Mouse (Mus musculus) neural tube, embryonic 11.5 days (tissue): ENCODE data around the gene Cish. TPM values are rescaled to one million over a fixed set of nuclear protein-coding genes. Genes with fewer than 3 reads are reported as not detected.

Experiments
- ATAC-seq: fragments of 200-750 bp; cut with Nextera tagmentation; 2 replicates; pipeline ENCODE4 v1.8.0; 2017; ENCODE audit warnings: moderate number of reproducible peaks, mild to moderate bottlenecking, moderate TSS enrichment, moderate library complexity; ENCODE audit not compliant: insufficient read depth, low FRiP score, low TSS enrichment
- DNase-seq: peaks from one replicate; pipeline ENCODE4 v3.0.0-alpha.2; 2015; ENCODE audit warnings: low spot score
- H3K27ac ChIP-seq: fragments of 300-500 bp; sonication (generic); 2 replicates; pipeline ENCODE4 v1.5.1; 2014; ENCODE audit warnings: low read depth, mild to moderate bottlenecking, low read length
- H3K27me3 ChIP-seq: fragments of 300-500 bp; sonication (generic); 2 replicates; pipeline ENCODE4 v1.6.1; 2014; ENCODE audit warnings: mild to moderate bottlenecking, low read length, mixed read lengths; ENCODE audit not compliant: control insufficient read depth, insufficient read depth
- H3K36me3 ChIP-seq: fragments of 300-500 bp; sonication (generic); 2 replicates; pipeline ENCODE4 v1.6.1; 2014; ENCODE audit warnings: mild to moderate bottlenecking, low read length, moderate library complexity, mixed read lengths; ENCODE audit not compliant: control insufficient read depth, insufficient read depth
- H3K4me1 ChIP-seq: fragments of 300-500 bp; sonication (generic); 2 replicates; pipeline ENCODE4 v1.6.1; 2014; ENCODE audit warnings: low read length, mixed read lengths; ENCODE audit not compliant: control insufficient read depth, insufficient read depth
- H3K4me2 ChIP-seq: fragments of 300-500 bp; sonication (generic); 2 replicates; pipeline ENCODE4 v1.6.1; 2014; ENCODE audit warnings: low read depth, mild to moderate bottlenecking, moderate library complexity
- H3K4me3 ChIP-seq: fragments of 300-500 bp; sonication (generic); 2 replicates; pipeline ENCODE4 v1.5.1; 2014; ENCODE audit warnings: low read depth, low read length
- H3K9ac ChIP-seq: fragments of 300-500 bp; sonication (generic); 2 replicates; pipeline ENCODE4 v1.6.1; 2014; ENCODE audit warnings: mild to moderate bottlenecking, low read length
- H3K9me3 ChIP-seq: fragments of 300-500 bp; sonication (generic); 2 replicates; pipeline ENCODE4 v1.6.1; 2016; ENCODE audit warnings: low read length; ENCODE audit not compliant: control insufficient read depth
- WGBS: fragments of 180-500 bp; shearing (Covaris S2); extraction: QIAGEN DNeasy Blood & Tissue Kit; methylation state at CpG from one replicate; pipeline ENCODE4 v1.1.7; 2014; 5-methylcytosine and 5-hydroxymethylcytosine counted together
- polyA plus RNA-seq: library from polyadenylated mRNA; unstranded; fragments of >200 nt; fragmentation: Nextera tagmentation; extraction: Ambion mirVana; gene quantifications from 2 replicates; pipeline ENCODE4 v1.2.1, GENCODE M21; 2014

Gene Cish
- polyA plus RNA-seq, 1 experiment from 2014 or later, result 5.1 TPM

DNA sequence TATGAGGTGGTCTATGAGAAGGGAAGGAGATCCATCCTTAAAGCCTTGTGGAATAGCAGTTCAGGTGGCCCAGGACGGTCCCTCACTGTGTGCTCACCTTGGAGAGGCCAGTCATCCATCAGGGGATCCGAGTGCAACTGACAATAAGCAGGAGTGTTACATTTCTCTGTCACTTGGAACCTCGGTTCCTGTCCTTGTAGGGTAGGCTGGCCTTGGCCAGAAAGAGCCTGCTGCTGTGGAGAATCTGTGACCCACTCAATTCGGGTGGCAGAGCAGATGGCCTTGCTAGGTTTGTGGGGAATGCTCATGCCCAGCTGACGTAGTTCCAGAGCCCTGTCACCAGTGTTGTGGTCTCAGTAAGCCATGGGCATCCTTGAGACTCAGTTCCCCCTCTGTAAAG lies 13.8 kb downstream of the Cish start:
- no peaks in the 10 kb centered on the region for H3K27me3 ChIP-seq
- no peaks in the 10 kb centered on the region for H3K9me3 ChIP-seq
- H3K4me3 ChIP-seq, result no peak overlapping the region
- no peak for ATAC-seq
- no peak for DNase-seq
- no peaks in the 10 kb centered on the region for H3K36me3 ChIP-seq
- H3K4me2 ChIP-seq, result no peak overlapping the region
- H3K4me1 ChIP-seq, result no peaks in the 10 kb centered on the region
- H3K27ac ChIP-seq, result no peak overlapping the region
- H3K9ac ChIP-seq, result no peak overlapping the region
- 72% methylated on average over 5 of the region's 5 CpGs for WGBS

- H3K4me3 ChIP-seq, result no peak overlapping the region
- H3K4me2 ChIP-seq, result no peak overlapping the region
- H3K9me3 ChIP-seq, result no peaks in the 10 kb centered on the region
- 70% methylated on average over 10 of the region's 10 CpGs for whole genome bisulfite sequencing
- H3K4me1 ChIP-seq, result no peaks in the 10 kb centered on the region
- H3K36me3 ChIP-seq, result no peaks in the 10 kb centered on the region
- ATAC-seq (no peak), DNase-seq (no peak)
- H3K27me3 ChIP-seq, result no peaks in the 10 kb centered on the region
- no peak overlapping the region for H3K9ac ChIP-seq
- no peak overlapping the region for H3K27ac ChIP-seq
These were observed 17.2 kb downstream of the Cish start for GRCm38 (mm10) chr9:107312811-107313584.

DNA sequence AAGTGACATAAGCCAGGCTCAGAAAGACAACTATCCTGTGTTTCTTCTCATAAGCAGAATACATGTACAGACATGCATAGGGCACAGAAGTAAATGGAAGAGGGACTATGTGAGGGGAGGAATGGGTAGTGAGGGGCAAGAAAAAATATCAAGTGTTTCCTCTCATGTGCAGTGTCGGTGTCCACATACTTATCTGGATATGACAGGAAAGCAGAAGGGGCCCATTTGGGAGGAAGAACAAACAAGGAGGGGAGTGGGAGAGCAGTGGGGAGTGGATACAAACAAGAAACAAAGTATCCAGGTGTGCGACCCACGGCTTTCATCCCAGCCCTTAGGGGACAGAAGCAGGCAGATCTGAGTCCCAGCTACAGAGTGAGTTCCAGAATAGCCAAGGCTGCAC lies 18.1 kb downstream of the Cish start:
- WGBS, result 94% methylated on average over 3 of the region's 3 CpGs

DNA sequence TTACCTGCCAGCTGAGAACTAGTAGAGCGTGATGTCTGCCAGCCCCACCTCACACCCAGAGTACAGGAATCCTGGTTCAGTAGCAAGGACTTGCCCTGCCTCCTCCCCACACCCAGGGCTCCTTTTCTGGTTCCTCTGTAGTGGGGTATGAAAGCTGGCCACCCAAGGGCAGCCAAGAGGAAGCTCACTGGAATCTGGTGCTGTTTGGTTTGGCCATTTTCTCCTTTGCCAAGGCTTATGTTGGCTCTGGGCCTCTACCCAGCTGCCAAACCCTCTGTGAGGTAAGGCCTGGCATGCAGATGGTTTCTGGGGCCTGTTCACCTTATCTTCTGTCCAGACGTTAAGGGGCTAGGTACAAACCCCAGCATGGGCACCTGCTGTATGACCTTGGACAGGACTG lies 20.0 kb downstream of the Cish start:
- Histone ChIP-seq H3K4me2 (no peak overlapping the region), H3K9me3 (no peaks in the 10 kb centered on the region), H3K36me3 (no peaks in the 10 kb centered on the region), H3K27me3 (no peaks in the 10 kb centered on the region), H3K4me3 (no peak overlapping the region), H3K4me1 (no peaks in the 10 kb centered on the region), H3K9ac (no peak overlapping the region), H3K27ac (no peak overlapping the region)
- DNase-seq, result no peak
- WGBS, result 94% methylated on average over 2 of the region's 2 CpGs
- no peak for ATAC-seq

More for the DNA sequence above, 18.1 kb downstream of the Cish start:
- no peak overlapping the region for H3K4me2 ChIP-seq
- H3K9me3 ChIP-seq, result no peaks in the 10 kb centered on the region
- H3K9ac ChIP-seq, result no peak overlapping the region
- no peak overlapping the region for H3K27ac ChIP-seq
- no peak overlapping the region for H3K4me3 ChIP-seq
- H3K4me1 ChIP-seq, result no peaks in the 10 kb centered on the region
- no peak for ATAC-seq
- no peak for DNase-seq
- no peaks in the 10 kb centered on the region for H3K27me3 ChIP-seq
- H3K36me3 ChIP-seq, result no peaks in the 10 kb centered on the region

GRCm38 (mm10) chr9:107322461-107323050 lies 26.7 kb downstream of the Cish start:
- H3K9ac ChIP-seq, result no peak overlapping the region
- WGBS, result 84% methylated on average over 8 of the region's 8 CpGs
- no peak overlapping the region for H3K4me3 ChIP-seq

DNA sequence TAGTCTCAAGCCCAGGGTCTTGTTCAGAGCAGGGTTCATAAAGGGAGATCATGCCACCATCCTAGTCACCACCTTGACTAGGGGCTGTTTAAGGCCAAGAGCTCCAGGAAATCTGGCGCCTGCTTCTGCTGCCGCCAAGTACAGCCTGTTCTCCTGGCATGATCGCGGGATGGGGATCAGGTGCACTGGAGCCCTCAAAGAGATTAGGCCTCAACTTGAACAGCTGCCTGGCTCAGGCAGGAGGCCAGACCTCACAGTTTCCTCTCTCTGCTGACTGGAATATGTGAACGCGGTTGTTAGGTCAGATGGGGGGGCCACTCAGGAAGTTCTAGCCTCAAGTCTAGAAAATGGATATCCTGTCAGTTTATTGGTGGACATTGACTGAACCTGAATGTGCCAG lies 27.7 kb downstream of the Cish start:
- Histone ChIP-seq H3K4me3 (no peak overlapping the region), H3K36me3 (no peaks in the 10 kb centered on the region; the same call in 1 of the 2 replicates), H3K27ac (no peak overlapping the region), H3K9ac (no peak overlapping the region), H3K9me3 (no peaks in the 10 kb centered on the region), H3K4me1 (no peaks in the 10 kb centered on the region), H3K27me3 (no peaks in the 10 kb centered on the region), H3K4me2 (no peak overlapping the region)
- 81% methylated on average over 6 of the region's 6 CpGs for WGBS
- DNase-seq (no peak), ATAC-seq (no peak)

More at GRCm38 (mm10) chr9:107322461-107323050, 26.7 kb downstream of the Cish start:
- no peak for DNase-seq
- Histone ChIP-seq H3K27ac (no peak overlapping the region), H3K27me3 (no peaks in the 10 kb centered on the region), H3K36me3 (no peaks in the 10 kb centered on the region), H3K4me1 (no peaks in the 10 kb centered on the region), H3K9me3 (no peaks in the 10 kb centered on the region), H3K4me2 (no peak overlapping the region)
- no peak for ATAC-seq

GRCm38 (mm10) chr9:107324799-107325561 lies 29.2 kb downstream of the Cish start:
- Histone ChIP-seq H3K4me2 (no peak overlapping the region), H3K27me3 (no peaks in the 10 kb centered on the region), H3K4me1 (no peaks in the 10 kb centered on the region), H3K27ac (no peak overlapping the region), H3K9ac (no peak overlapping the region), H3K36me3 (no peaks in the 10 kb centered on the region; the same call in 1 of the 2 replicates), H3K4me3 (no peak overlapping the region), H3K9me3 (no peaks in the 10 kb centered on the region)
- 60% methylated on average over 4 of the region's 4 CpGs for WGBS
- ATAC-seq, result no peak
- DNase-seq, result no peak

DNA sequence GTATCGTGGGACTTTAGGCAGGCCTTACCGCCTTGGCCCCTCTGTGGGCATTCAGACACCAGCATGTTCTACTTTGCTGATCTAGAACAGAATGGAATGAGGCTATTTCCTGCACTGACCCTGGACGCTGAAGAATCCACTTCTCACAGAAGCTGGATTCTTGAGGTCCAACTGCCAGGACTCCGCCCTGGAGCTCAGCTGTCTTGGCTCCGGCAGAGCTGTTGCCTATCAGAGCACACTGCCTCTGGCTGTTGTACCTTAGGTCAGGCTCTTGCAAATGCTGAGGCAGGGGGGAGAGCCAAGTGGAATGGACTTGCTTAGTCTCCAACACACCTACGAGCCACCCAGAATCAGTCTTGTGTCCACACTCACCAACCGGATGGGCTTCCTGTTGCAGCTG lies 30.1 kb downstream of the Cish start:
- DNase-seq (no peak), ATAC-seq (no peak)
- H3K27ac ChIP-seq, result no peak overlapping the region
- H3K4me3 ChIP-seq, result no peak overlapping the region
- 87% methylated on average over 7 of the region's 7 CpGs for WGBS
- no peaks in the 10 kb centered on the region; the same call in 1 of the 2 replicates for H3K36me3 ChIP-seq
- H3K4me1 ChIP-seq, result no peaks in the 10 kb centered on the region
- no peaks in the 10 kb centered on the region for H3K27me3 ChIP-seq
- no peaks in the 10 kb centered on the region for H3K9me3 ChIP-seq
- H3K4me2 ChIP-seq, result no peak overlapping the region
- no peak overlapping the region for H3K9ac ChIP-seq
